Mouse (Mus musculus) C2C12 (cell line): ENCODE results near the gene Cdkn1c.

Experiments
- CTCF ChIP-seq: IDR thresholded peaks from one replicate; pipeline ENCODE4 v1.5.1; 2011; ENCODE audit not compliant: control insufficient read depth, insufficient read depth, insufficient read length
- MYOD1 ChIP-seq: IDR thresholded peaks from one replicate; pipeline ENCODE4 v1.6.1; 2011; ENCODE audit warnings: low read depth; ENCODE audit not compliant: control insufficient read depth, insufficient read length
- MYOG ChIP-seq: IDR thresholded peaks from one replicate; pipeline ENCODE4 v1.6.1; 2011; ENCODE audit not compliant: control insufficient read depth, insufficient read length; ENCODE audit errors: extremely low read depth
- USF1 ChIP-seq: IDR thresholded peaks from one replicate; pipeline ENCODE4 v1.6.1; 2011; ENCODE audit warnings: low read depth, mild to moderate bottlenecking, control low read depth, moderate library complexity

DNA sequence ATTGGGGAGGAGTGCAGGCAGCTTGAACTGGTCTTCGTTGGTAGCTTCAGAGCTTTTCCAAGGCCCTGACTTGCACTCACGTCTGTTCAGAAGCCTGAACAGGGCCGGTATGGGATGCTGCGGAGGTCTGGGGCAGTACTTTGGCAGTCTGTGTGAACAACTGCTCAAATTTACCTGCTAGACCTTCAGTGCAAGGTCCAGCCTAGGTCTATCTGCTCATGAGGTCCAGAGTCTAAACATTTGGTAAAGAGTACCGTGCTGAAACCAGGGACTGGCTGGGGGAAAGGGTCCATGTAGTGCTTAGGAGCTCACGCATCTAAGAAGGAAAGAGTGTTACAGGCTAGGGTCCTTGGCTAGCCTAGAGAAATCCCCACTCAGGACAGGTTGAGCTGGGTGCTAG lies 28.9 kb upstream of the Cdkn1c start:
- no peak for TF ChIP-seq MYOD1
- TF ChIP-seq CTCF = no peak
- TF ChIP-seq MYOG = no peak
- no peak for TF ChIP-seq USF1
